ENCODE assay signal across 9 mouse cellular contexts in the genomic region with DNA sequence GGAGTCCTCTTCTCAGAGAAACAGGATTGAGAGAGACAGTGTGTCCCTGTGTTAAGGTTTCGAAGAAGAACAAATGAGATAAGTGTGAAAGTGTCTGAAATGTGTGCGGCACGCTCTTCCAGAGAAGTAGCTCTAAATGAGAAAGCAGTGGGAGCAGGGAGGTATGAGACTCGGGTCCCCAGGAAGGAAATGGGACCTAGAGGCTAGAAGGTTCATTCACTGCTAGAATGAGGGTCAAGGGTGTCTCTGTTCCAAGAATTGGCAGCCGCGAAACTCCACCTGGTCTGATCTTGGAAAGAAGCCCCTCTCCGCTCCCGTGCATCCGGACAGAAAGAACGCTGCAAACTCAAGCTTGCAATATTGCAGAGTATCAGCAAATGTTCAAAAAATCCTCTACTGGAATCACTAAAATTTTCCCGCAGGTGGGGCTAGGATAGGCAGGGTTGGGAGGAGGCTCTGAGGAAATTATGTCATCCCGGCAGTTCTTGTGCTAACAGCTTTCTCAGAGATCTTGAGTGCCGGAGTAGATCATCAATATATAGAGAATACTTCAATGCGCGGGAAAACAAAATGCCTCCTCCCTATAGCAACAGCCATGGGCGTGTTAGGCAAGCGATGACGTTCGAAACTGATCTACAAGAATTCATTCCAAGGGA. TPM values are rescaled to one million over a fixed set of nuclear protein-coding genes. Genes with fewer than 3 reads are reported as not detected.
DNase-seq lines count a peak whose midpoint lies in the region; ATAC-seq lines count a peak whose summit lies in the region.
"Had no signal": no experiment of that assay in that cellular context is flagged by ENCODE, and none has a peak within 500 bp of the region (broad histone marks: within the 10 kb centered on the region; RNA-seq: fewer than 3 reads in every experiment).

No protein-coding gene starts in this region.

- no peaks in the 10 kb centered on the region for H3K27me3 ChIP-seq in forebrain, embryonic 11.5 days (ENCODE audit: control insufficient read depth, insufficient read depth, low read length)
- H3K27me3 ChIP-seq in hindbrain, embryonic 13.5 days, result no peaks in the 10 kb centered on the region
- peaks cover 46% of the 10 kb centered on the region for H3K27me3 ChIP-seq in liver, embryonic 15.5 days
- no peaks in the 10 kb centered on the region for H3K27me3 ChIP-seq in stomach, embryonic 14.5 days (ENCODE audit: control insufficient read depth, insufficient read depth, low read length)

- DNase-seq in right cerebral cortex, adult 2 months (ENCODE audit: low spot score in 2 of 2), result peak; percentile 30 to 53
- DNase-seq in right cerebral cortex, postnatal 14 days, result no peak
- DNase-seq in forebrain, embryonic 11.5 days (ENCODE audit: low spot score), result no peak
- no peak for DNase-seq in adrenal gland, adult 8-10 months

- peaks cover 5% of the 10 kb centered on the region for H3K4me1 ChIP-seq in forebrain, embryonic 11.5 days (replicated peaks; ENCODE audit: control insufficient read depth, insufficient read depth, low read length)
- peaks cover 30% of the 10 kb centered on the region for H3K4me1 ChIP-seq in hindbrain, embryonic 13.5 days (replicated peaks)
- H3K4me1 ChIP-seq in liver, embryonic 15.5 days (replicated peaks), result no peaks in the 10 kb centered on the region; the same call in 1 of the 2 replicates
- H3K4me1 ChIP-seq in stomach, embryonic 14.5 days (ENCODE audit: control insufficient read depth, insufficient read depth, low read length), result 0 out of 2 replicates have a peak, but pooled peaks cover 4% of the 10 kb centered on the region

- 8% methylated on average over 19 of the region's 19 CpGs for WGBS in forebrain, embryonic 11.5 days
- WGBS in hindbrain, embryonic 13.5 days, result 9% methylated on average over 19 of the region's 19 CpGs
- 8% methylated on average over 19 of the region's 19 CpGs for WGBS in liver, embryonic 15.5 days (ENCODE audit: insufficient replicate concordance)
- 5% methylated on average over 19 of the region's 19 CpGs for WGBS in stomach, embryonic 14.5 days

- H3K9ac ChIP-seq in forebrain, embryonic 11.5 days (ENCODE audit: low read length), result peak overlapping the region; percentile 85
- peak overlapping the region; percentile 89 for H3K9ac ChIP-seq in hindbrain, embryonic 13.5 days
- peak overlapping the region; percentile 9; the same call in 1 of the 2 replicates for H3K9ac ChIP-seq in liver, embryonic 15.5 days
- peak overlapping the region; percentile 63; the same call in 1 of the 2 replicates for H3K9ac ChIP-seq in stomach, embryonic 14.5 days (replicated peaks; ENCODE audit: low read depth, low read length)

- peak overlapping the region; percentile 92 for H3K4me2 ChIP-seq in forebrain, embryonic 11.5 days (ENCODE audit: low read depth, low read length, severe bottlenecking)
- peak overlapping the region; percentile 92 for H3K4me2 ChIP-seq in hindbrain, embryonic 13.5 days
- peak overlapping the region; percentile 65 for H3K4me2 ChIP-seq in liver, embryonic 15.5 days
- H3K4me2 ChIP-seq in stomach, embryonic 14.5 days (replicated peaks; ENCODE audit: low read depth, low read length), result peak overlapping the region; percentile 92

- H3K4me3 ChIP-seq in forebrain, embryonic 11.5 days (ENCODE audit: low read depth, low read length), result peak overlapping the region; percentile 42
- peak overlapping the region; percentile 69 for H3K4me3 ChIP-seq in hindbrain, embryonic 13.5 days
- H3K4me3 ChIP-seq in liver, embryonic 15.5 days (replicated peaks), result peak overlapping the region; percentile 53
- H3K4me3 ChIP-seq in stomach, embryonic 14.5 days (ENCODE audit: low read depth, low read length), result peak overlapping the region; percentile 61

- ATAC-seq in forebrain, embryonic 11.5 days (replicated peaks; ENCODE audit: low FRiP score), result no peak
- no peak for ATAC-seq in hindbrain, embryonic 13.5 days (ENCODE audit: low FRiP score)
- ATAC-seq in liver, embryonic 15.5 days (ENCODE audit: insufficient read depth), result no peak
- ATAC-seq in stomach, embryonic 14.5 days (ENCODE audit: insufficient number of reproducible peaks, insufficient read depth, low FRiP score, low read depth), result no peak
- ATAC-seq in activated CD4-positive, CD25-positive, alpha-beta regulatory T cell, adult 4 months, result no peak

- peak overlapping the region; percentile 94 for H3K27ac ChIP-seq in forebrain, embryonic 11.5 days (ENCODE audit: low read depth, low read length)
- peak overlapping the region; percentile 97 for H3K27ac ChIP-seq in hindbrain, embryonic 13.5 days
- peak overlapping the region; percentile 79 for H3K27ac ChIP-seq in liver, embryonic 15.5 days (replicated peaks)
- peak overlapping the region; percentile 90; the same call in 1 of the 2 replicates for H3K27ac ChIP-seq in stomach, embryonic 14.5 days (ENCODE audit: low read length)

- H3K9me3 ChIP-seq in forebrain, embryonic 11.5 days (ENCODE audit: control insufficient read depth, low read length), result no peaks in the 10 kb centered on the region
- H3K9me3 ChIP-seq in hindbrain, embryonic 13.5 days, result no peaks in the 10 kb centered on the region
- no peaks in the 10 kb centered on the region for H3K9me3 ChIP-seq in liver, embryonic 15.5 days (replicated peaks)
- H3K9me3 ChIP-seq in stomach, embryonic 14.5 days (ENCODE audit: control insufficient read depth, low read depth, low read length), result no peaks in the 10 kb centered on the region
- H3K9me3 ChIP-seq: megakaryocyte, embryonic 14.5 days had no signal

- H3K36me3 ChIP-seq in forebrain, embryonic 11.5 days (ENCODE audit: control insufficient read depth, insufficient read depth, low read length), result no peaks in the 10 kb centered on the region
- no peaks in the 10 kb centered on the region for H3K36me3 ChIP-seq in hindbrain, embryonic 13.5 days
- H3K36me3 ChIP-seq in liver, embryonic 15.5 days (replicated peaks), result no peaks in the 10 kb centered on the region
- H3K36me3 ChIP-seq in stomach, embryonic 14.5 days (ENCODE audit: control insufficient read depth, insufficient read depth, low read length), result no peaks in the 10 kb centered on the region

RNA-seq across cellular contexts. Expression of gene Klf12, which starts 2.2 kb away (rescaled TPM):
- polyA plus RNA-seq in forebrain, embryonic 11.5 days (2014; fragmentation: Nextera tagmentation; extraction: Ambion mirVana), result 39.7 and 40.7 TPM in 2 replicates
- polyA plus RNA-seq in hindbrain, embryonic 13.5 days (2015; fragmentation: Nextera tagmentation; extraction: Ambion mirVana), result 42.8 and 49.0 TPM in 2 replicates
- polyA plus RNA-seq in liver, embryonic 15.5 days (2015; fragmentation: Nextera tagmentation; extraction: Ambion mirVana), result 5.7 and 6.2 TPM in 2 replicates
- 17.0 and 22.4 TPM in 2 replicates for polyA plus RNA-seq in stomach, embryonic 14.5 days (2014; fragmentation: Nextera tagmentation; extraction: Ambion mirVana)
- 10 to 100 TPM; 23.8 to 38.4 (median 26.1) TPM for total RNA-seq in adrenal gland, adult 8-10 months (2022)
- 1 to 10 TPM; 1.7 to 3.1 TPM for polyA plus RNA-seq in activated CD4-positive, CD25-positive, alpha-beta regulatory T cell, adult 4 months (2017; shearing (Covaris generic))

Comparison
In these comparisons a context has a peak if more than half of its experiments do, and no peak if none do; other contexts are left out.
1. DNase-seq: peak in right cerebral cortex, adult 2 months (2 of 2); none in right cerebral cortex, postnatal 14 days (single experiment), forebrain, embryonic 11.5 days (single experiment) and adrenal gland, adult 8-10 months (single experiment).
2. H3K9ac ChIP-seq: peak in every context shown above with its lines; median percentile 89 in hindbrain, embryonic 13.5 days; 85 in forebrain, embryonic 11.5 days; 63 in stomach, embryonic 14.5 days; 9 in liver, embryonic 15.5 days.
3. Peak in every context shown above with its lines, with median percentiles within 50 percentile points of each other: H3K27ac ChIP-seq, H3K4me2 ChIP-seq and H3K4me3 ChIP-seq.